28 mouse cellular contexts compared by ENCODE assay signal in genomic region chr14:123163842-123164241, GRCm38 (mm10).
"Had no signal": no experiment of that assay in that cellular context is flagged by ENCODE, and none has a peak within 500 bp of the region (broad histone marks: within the 10 kb centered on the region; RNA-seq: fewer than 3 reads in every experiment).

No protein-coding gene starts in this region.

- H3K9me3 ChIP-seq: embryonic facial prominence, embryonic 10.5 days; embryonic facial prominence, embryonic 12.5 days; embryonic facial prominence, embryonic 13.5 days; embryonic facial prominence, embryonic 15.5 days; forebrain, embryonic 10.5 days; forebrain, embryonic 12.5 days; forebrain, embryonic 13.5 days; forebrain, embryonic 15.5 days had no signal

- H3K4me3 ChIP-seq: embryonic facial prominence, embryonic 10.5 days; embryonic facial prominence, embryonic 12.5 days; embryonic facial prominence, embryonic 13.5 days; embryonic facial prominence, embryonic 15.5 days; erythroblast, embryonic 14.5 days; forebrain, embryonic 10.5 days; forebrain, embryonic 12.5 days; forebrain, embryonic 13.5 days; forebrain, embryonic 15.5 days; gastrocnemius, adult 2 months had no signal

- H3K4me2 ChIP-seq: embryonic facial prominence, embryonic 12.5 days; embryonic facial prominence, embryonic 13.5 days; embryonic facial prominence, embryonic 15.5 days; forebrain, embryonic 12.5 days; forebrain, embryonic 13.5 days; forebrain, embryonic 15.5 days had no signal

- DNase-seq: cerebellum, adult 2 months; cerebellum, adult 8-10 months; cerebellum, adult 9-10 months; cerebellum, adult 9-11 months; cerebellum, postnatal 10 days; cerebellum, postnatal 14 days; cerebellum, postnatal 25 days; cerebellum, postnatal 36 days; embryo, embryonic 11 days; forebrain, postnatal 0 days; gastrocnemius, adult 2 months; gastrocnemius, postnatal 10 days; gastrocnemius, postnatal 14 days; gastrocnemius, postnatal 25 days; gastrocnemius, postnatal 36 days; heart, adult 11 months; heart, adult 18-20 months had no signal

- ATAC-seq: forebrain, embryonic 13.5 days; forebrain, embryonic 14.5 days; forebrain, embryonic 15.5 days; forebrain, embryonic 16.5 days; forebrain, postnatal 0 days had no signal

- H3K36me3 ChIP-seq: embryonic facial prominence, embryonic 10.5 days; embryonic facial prominence, embryonic 12.5 days; embryonic facial prominence, embryonic 13.5 days; embryonic facial prominence, embryonic 15.5 days; forebrain, embryonic 10.5 days; forebrain, embryonic 12.5 days; forebrain, embryonic 15.5 days had no signal

- H3K4me1 ChIP-seq: embryonic facial prominence, embryonic 10.5 days; embryonic facial prominence, embryonic 12.5 days; embryonic facial prominence, embryonic 13.5 days; embryonic facial prominence, embryonic 15.5 days; forebrain, embryonic 10.5 days; forebrain, embryonic 12.5 days; forebrain, embryonic 13.5 days; forebrain, embryonic 15.5 days had no signal

- H3K9ac ChIP-seq: embryonic facial prominence, embryonic 12.5 days; embryonic facial prominence, embryonic 13.5 days; embryonic facial prominence, embryonic 15.5 days; forebrain, embryonic 12.5 days; forebrain, embryonic 13.5 days; forebrain, embryonic 15.5 days; forebrain, postnatal 0 days had no signal

- H3K27ac ChIP-seq: embryonic facial prominence, embryonic 10.5 days; embryonic facial prominence, embryonic 12.5 days; embryonic facial prominence, embryonic 13.5 days; embryonic facial prominence, embryonic 15.5 days; forebrain, embryonic 10.5 days; forebrain, embryonic 12.5 days; forebrain, embryonic 13.5 days; forebrain, embryonic 15.5 days; gastrocnemius, adult 2 months had no signal

- H3K27me3 ChIP-seq: embryonic facial prominence, embryonic 12.5 days; embryonic facial prominence, embryonic 13.5 days; embryonic facial prominence, embryonic 15.5 days; forebrain, embryonic 12.5 days; forebrain, embryonic 13.5 days; forebrain, embryonic 15.5 days had no signal
